In the genomic region with DNA sequence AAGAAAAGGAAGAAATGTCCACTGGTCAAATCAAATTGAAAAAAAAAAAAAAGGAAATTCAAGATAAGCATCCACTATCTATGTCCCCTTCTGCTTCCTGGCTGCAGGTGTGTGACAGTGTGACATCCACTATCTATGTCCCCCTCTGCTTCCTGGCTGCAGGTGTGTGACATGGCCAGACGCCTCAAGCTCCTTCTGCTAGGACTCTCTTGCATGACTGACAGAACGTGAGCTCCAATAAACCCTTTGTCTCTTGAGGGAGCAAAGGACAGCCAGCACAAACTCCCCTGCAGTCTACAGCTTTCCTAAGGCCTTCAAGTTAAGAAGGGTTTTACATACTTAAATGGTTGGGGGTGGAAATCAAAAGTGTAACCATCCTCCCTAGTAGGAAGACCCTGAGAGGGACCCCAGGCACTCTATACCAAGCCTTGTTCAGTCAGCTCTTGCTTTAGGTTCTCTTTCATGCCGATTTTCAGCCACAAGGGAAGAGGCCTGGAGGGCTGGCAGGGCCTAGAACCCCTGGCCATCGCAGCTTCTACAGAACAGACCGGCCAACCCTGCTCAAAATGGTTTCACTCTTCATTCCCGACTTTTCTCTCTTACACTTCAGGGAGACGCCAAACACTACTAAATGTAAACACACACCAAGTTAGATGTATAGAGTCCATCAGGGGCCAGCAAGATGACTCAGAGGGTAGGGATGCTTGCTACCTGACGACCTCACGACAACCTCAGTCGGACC, we compare ENCODE assay signal across 23 mouse cellular contexts. TPM values are rescaled to one million over a fixed set of nuclear protein-coding genes. Genes with fewer than 3 reads are reported as not detected.
DNase-seq lines count a peak whose midpoint lies in the region; ATAC-seq and TF ChIP-seq lines count a peak whose summit lies in the region.
"Had no signal": no experiment of that assay in that cellular context is flagged by ENCODE, and none has a peak within 500 bp of the region (broad histone marks: within the 10 kb centered on the region; RNA-seq: fewer than 3 reads in every experiment).

No protein-coding gene starts in this region.

- WGBS in thymus, adult 2 months: 94% methylated on average over 10 of the region's 10 CpGs

- no peaks in the 10 kb centered on the region for H3K36me3 ChIP-seq in megakaryocyte, embryonic 14.5 days (replicated peaks; ENCODE audit: low read length)
- H3K36me3 ChIP-seq in MEL (ENCODE audit: control insufficient read depth in 1 of 2, insufficient read depth in 2 of 2, low read length in 2 of 2): no peaks in the 10 kb centered on the region; a peak in 1 of 4 replicates
- no peaks in the 10 kb centered on the region for H3K36me3 ChIP-seq in thymus, adult 2 months (ENCODE audit: control insufficient read depth, insufficient read depth, low read length)
- H3K36me3 ChIP-seq: embryonic facial prominence, embryonic 12.5 days; forebrain, embryonic 15.5 days; heart, embryonic 15.5 days; hindbrain, embryonic 15.5 days had no signal

- H3K27me3 ChIP-seq in megakaryocyte, embryonic 14.5 days (replicated peaks): no peaks in the 10 kb centered on the region
- no peaks in the 10 kb centered on the region for H3K27me3 ChIP-seq in MEL (ENCODE audit: control insufficient read depth in 1 of 2, insufficient read depth in 2 of 2, low read length in 2 of 2)
- H3K27me3 ChIP-seq in thymus, adult 2 months (ENCODE audit: control insufficient read depth, insufficient read depth, low read length): no peaks in the 10 kb centered on the region
- H3K27me3 ChIP-seq: embryonic facial prominence, embryonic 12.5 days; forebrain, embryonic 15.5 days; heart, embryonic 15.5 days; hindbrain, embryonic 15.5 days had no signal

- H3K9me3 ChIP-seq in megakaryocyte, embryonic 14.5 days: no peaks in the 10 kb centered on the region
- H3K9me3 ChIP-seq in MEL (replicated peaks; ENCODE audit: insufficient read depth, low read length): no peaks in the 10 kb centered on the region
- H3K9me3 ChIP-seq: embryonic facial prominence, embryonic 12.5 days; forebrain, embryonic 15.5 days; heart, embryonic 15.5 days; hindbrain, embryonic 15.5 days had no signal

- DNase-seq in ES-CJ7 (ENCODE audit: low read depth, low spot score): peak; percentile 60
- no peak for DNase-seq in MEL (ENCODE audit: low read depth, low spot score)
- no peak for DNase-seq in spleen, postnatal 4 days (ENCODE audit: low spot score in 2 of 2)
- no peak for DNase-seq in adipocyte (ENCODE audit: low spot score)
- no peak for DNase-seq in thymus, adult 2 months
- DNase-seq: adrenal gland, adult 8-10 months; adrenal gland, postnatal 36 days; cerebellum, adult 8-10 months; heart, adult 18-20 months; heart, postnatal 14 days had no signal

- TF ChIP-seq POLR2A in MEL (IDR thresholded peaks at IDR 0.05; ENCODE audit: control insufficient read depth in 1 of 2, insufficient read depth in 1 of 2, low read depth in 1 of 2, low read length in 2 of 2, poor library complexity in 1 of 2): no peak
- TF ChIP-seq POLR2A in thymus, adult 2 months (IDR thresholded peaks at IDR 0.05; ENCODE audit: control insufficient read depth, extremely low read depth, insufficient read depth, low read length, poor library complexity): no peak

- no peak for TF ChIP-seq RAD21 in MEL (IDR thresholded peaks at IDR 0.05; ENCODE audit: low read depth, low read length)

- H3K4me1 ChIP-seq in megakaryocyte, embryonic 14.5 days: peaks cover 16% of the 10 kb centered on the region; the same call in 1 of the 2 replicates
- no peaks in the 10 kb centered on the region for H3K4me1 ChIP-seq in MEL (ENCODE audit: control insufficient read depth in 1 of 2, insufficient read depth in 2 of 2, low read length in 2 of 2)
- peaks cover 6% of the 10 kb centered on the region for H3K4me1 ChIP-seq in thymus, adult 2 months (replicated peaks; ENCODE audit: control insufficient read depth, insufficient read depth, low read length)
- H3K4me1 ChIP-seq: hindbrain, embryonic 15.5 days had no signal

- no peaks in the 10 kb centered on the region for H3K79me2 ChIP-seq in MEL (ENCODE audit: control insufficient read depth, insufficient read depth, low read length, poor library complexity)

- H3K4me3 ChIP-seq in megakaryocyte, embryonic 14.5 days (replicated peaks): peak overlapping the region; percentile 6
- H3K4me3 ChIP-seq in MEL (ENCODE audit: control insufficient read depth in 1 of 2, insufficient read depth in 1 of 2, low read depth in 2 of 2, low read length in 2 of 2): no peak overlapping the region
- no peak overlapping the region for H3K4me3 ChIP-seq in thymus, adult 2 months (ENCODE audit: control insufficient read depth, insufficient read depth, low read length)
- H3K4me3 ChIP-seq: embryonic facial prominence, embryonic 12.5 days; forebrain, embryonic 15.5 days; heart, embryonic 15.5 days; hindbrain, embryonic 15.5 days had no signal

- peak in 1 of 2 experiments; percentile 46; a peak in 1 of 4 replicates for TF ChIP-seq EP300 in MEL (IDR thresholded peaks at IDR 0.05; ENCODE audit: low read depth in 1 of 2, low read length in 2 of 2)

- no peak overlapping the region for H3K9ac ChIP-seq in MEL (ENCODE audit: control insufficient read depth, low read depth, low read length, poor library complexity, severe bottlenecking)
- H3K9ac ChIP-seq: embryonic facial prominence, embryonic 12.5 days; forebrain, embryonic 15.5 days; heart, embryonic 15.5 days; hindbrain, embryonic 15.5 days had no signal

- H3K27ac ChIP-seq in MEL (ENCODE audit: control insufficient read depth, low read depth, low read length): no peak overlapping the region
- H3K27ac ChIP-seq in thymus, adult 2 months (ENCODE audit: control insufficient read depth, insufficient read depth, low read length): no peak overlapping the region
- H3K27ac ChIP-seq: embryonic facial prominence, embryonic 12.5 days; forebrain, embryonic 15.5 days; heart, embryonic 15.5 days; hindbrain, embryonic 15.5 days had no signal

- no peak for TF ChIP-seq CTCF in MEL (IDR thresholded peaks at IDR 0.05 in 2 of 3, conservative IDR thresholded peaks at IDR 0.05 in 1 of 3; ENCODE audit: control insufficient read depth in 1 of 3, insufficient read depth in 1 of 3, low read depth in 2 of 3, low read length in 3 of 3, poor library complexity in 1 of 3, severe bottlenecking in 1 of 3)
- TF ChIP-seq CTCF in thymus, adult 2 months (IDR thresholded peaks at IDR 0.05; ENCODE audit: borderline replicate concordance, control insufficient read depth, extremely low read depth, insufficient read depth, low read length, poor library complexity): no peak

- ATAC-seq in megakaryocyte, adult 5-6 weeks (ENCODE audit: poor library complexity, severe bottlenecking): no peak
- ATAC-seq in megakaryocyte progenitor cell, adult 5-6 weeks (replicated peaks; ENCODE audit: poor library complexity): peak; percentile 20; the same call in 1 of the 2 replicates
- ATAC-seq: forebrain, embryonic 15.5 days; intestine, embryonic 16.5 days had no signal

RNA-seq across cellular contexts. Expression of a gene that starts 10.1 kb away (rescaled TPM):
- polyA plus RNA-seq in megakaryocyte, embryonic 14.5 days (2012; ENCODE audit: insufficient read depth, low replicate concordance): 15.7 and 19.2 TPM in 2 replicates
- total RNA-seq in megakaryocyte, adult 5-6 weeks (2015): 10.4 and 10.7 TPM in 2 replicates
- total RNA-seq in megakaryocyte, adult 5-6 weeks (2017): 14.0 and 16.6 TPM in 2 replicates
- 10.5 and 12.0 TPM in 2 replicates for total RNA-seq in MEL (2012; rRNA removed)
- 10 to 100 TPM in 1 of 2 experiments, not detected in 1; 25.7 TPM for polyA plus RNA-seq in MEL (2012; ENCODE audit: insufficient read depth in 1 of 2, insufficient read length in 2 of 2, low read depth in 1 of 2, low replicate concordance in 2 of 2, missing spikeins in 1 of 2)
- 8.6 and 10.5 TPM in 2 replicates for total RNA-seq in megakaryocyte progenitor cell, adult 5-6 weeks (2015)
- 15.1 and 15.3 TPM in 2 replicates for total RNA-seq in megakaryocyte progenitor cell, adult 5-6 weeks (2017)
- 34.2 and 36.9 TPM in 2 replicates for polyA plus RNA-seq in thymus, adult 2 months (2012; rRNA removed)

RNA-seq across cellular contexts. Expression of a gene that starts 28.6 kb away (rescaled TPM):
- polyA plus RNA-seq in megakaryocyte, embryonic 14.5 days (2012; ENCODE audit: insufficient read depth, low replicate concordance): 3.3 TPM in 1 of 2 replicates, not detected in the other
- total RNA-seq in megakaryocyte, adult 5-6 weeks (2015): 7.1 and 10.4 TPM in 2 replicates
- 9.9 and 12.2 TPM in 2 replicates for total RNA-seq in megakaryocyte, adult 5-6 weeks (2017)
- total RNA-seq in MEL (2012; rRNA removed): 8.4 and 9.4 TPM in 2 replicates
- 1 to 10 TPM in 1 of 2 experiments, not detected in 1; 8.2 TPM for polyA plus RNA-seq in MEL (2012; ENCODE audit: insufficient read depth in 1 of 2, insufficient read length in 2 of 2, low read depth in 1 of 2, low replicate concordance in 2 of 2, missing spikeins in 1 of 2)
- 8.0 and 13.3 TPM in 2 replicates for total RNA-seq in megakaryocyte progenitor cell, adult 5-6 weeks (2015)
- total RNA-seq in megakaryocyte progenitor cell, adult 5-6 weeks (2017): 2.7 and 10.3 TPM in 2 replicates
- 0.71 and 1.3 TPM in 2 replicates for polyA plus RNA-seq in thymus, adult 2 months (2012; rRNA removed)

RNA-seq across cellular contexts. Expression of a gene that starts 28.7 kb away (rescaled TPM):
- 1.2 and 2.4 TPM in 2 replicates for polyA plus RNA-seq in megakaryocyte, embryonic 14.5 days (2012; ENCODE audit: insufficient read depth, low replicate concordance)
- 13.4 and 13.9 TPM in 2 replicates for total RNA-seq in megakaryocyte, adult 5-6 weeks (2015)
- total RNA-seq in megakaryocyte, adult 5-6 weeks (2017): 9.7 and 11.4 TPM in 2 replicates
- total RNA-seq in MEL (2012; rRNA removed): 9.0 and 9.3 TPM in 2 replicates
- 10 to 100 TPM; 11.4 to 57.5 TPM for polyA plus RNA-seq in MEL (2012; ENCODE audit: insufficient read depth in 1 of 2, insufficient read length in 2 of 2, low read depth in 1 of 2, low replicate concordance in 2 of 2, missing spikeins in 1 of 2)
- total RNA-seq in megakaryocyte progenitor cell, adult 5-6 weeks (2015): 8.0 and 10.6 TPM in 2 replicates
- total RNA-seq in megakaryocyte progenitor cell, adult 5-6 weeks (2017): 8.3 and 8.8 TPM in 2 replicates
- polyA plus RNA-seq in thymus, adult 2 months (2012; rRNA removed): 4.2 and 4.4 TPM in 2 replicates

RNA-seq across cellular contexts. Expression of a gene that starts 42.7 kb away (rescaled TPM):
- polyA plus RNA-seq in megakaryocyte, embryonic 14.5 days (2012; ENCODE audit: insufficient read depth, low replicate concordance): not detected in 2 replicates
- not detected in 2 replicates for total RNA-seq in megakaryocyte, adult 5-6 weeks (2015)
- total RNA-seq in megakaryocyte, adult 5-6 weeks (2017): not detected in 2 replicates
- not detected in 2 replicates for total RNA-seq in MEL (2012; rRNA removed)
- not detected for polyA plus RNA-seq in MEL (2012; ENCODE audit: insufficient read depth in 1 of 2, insufficient read length in 2 of 2, low read depth in 1 of 2, low replicate concordance in 2 of 2, missing spikeins in 1 of 2)
- not detected in 2 replicates for total RNA-seq in megakaryocyte progenitor cell, adult 5-6 weeks (2015)
- not detected in 2 replicates for total RNA-seq in megakaryocyte progenitor cell, adult 5-6 weeks (2017)
- not detected in 2 replicates for polyA plus RNA-seq in thymus, adult 2 months (2012; rRNA removed)
- total RNA-seq: adrenal gland, adult 8-10 months; adrenal gland, postnatal 36 days; gastrocnemius, adult 8-10 months; heart, adult 18-20 months; heart, postnatal 14 days; hematopoietic stem cell, adult 5-6 weeks had no signal
- polyA plus RNA-seq: cortical plate, adult 2 months; embryonic facial prominence, embryonic 12.5 days; forebrain, embryonic 11.5 days; forebrain, embryonic 15.5 days; heart, embryonic 11.5 days; heart, embryonic 15.5 days; hindbrain, embryonic 15.5 days; intestine, embryonic 16.5 days had no signal

RNA-seq across cellular contexts. Expression of a gene that starts 42.8 kb away (rescaled TPM):
- 10.4 TPM in 1 of 2 replicates, not detected in the other for polyA plus RNA-seq in megakaryocyte, embryonic 14.5 days (2012; ENCODE audit: insufficient read depth, low replicate concordance)
- total RNA-seq in megakaryocyte, adult 5-6 weeks (2015): 22.2 and 26.1 TPM in 2 replicates
- total RNA-seq in megakaryocyte, adult 5-6 weeks (2017): 14.0 and 29.9 TPM in 2 replicates
- 33.0 and 33.7 TPM in 2 replicates for total RNA-seq in MEL (2012; rRNA removed)
- 100 to 1,000 TPM in 1 of 2 experiments, 10 to 100 TPM in 1; 31.3 to 129 TPM for polyA plus RNA-seq in MEL (2012; ENCODE audit: insufficient read depth in 1 of 2, insufficient read length in 2 of 2, low read depth in 1 of 2, low replicate concordance in 2 of 2, missing spikeins in 1 of 2)
- 19.6 and 19.7 TPM in 2 replicates for total RNA-seq in megakaryocyte progenitor cell, adult 5-6 weeks (2015)
- 17.5 and 18.0 TPM in 2 replicates for total RNA-seq in megakaryocyte progenitor cell, adult 5-6 weeks (2017)
- 19.4 and 25.0 TPM in 2 replicates for polyA plus RNA-seq in thymus, adult 2 months (2012; rRNA removed)
